Mouse (Mus musculus) 3T3-L1 (cell line): ENCODE measurements around the gene Ero1l.

ENCODE experiments used
- DNase-seq: peaks from one replicate; pipeline ENCODE4 v3.0.0-alpha.2; 2015; ENCODE audit warnings: low read depth, low spot score

Gene Ero1l

GRCm38 (mm10) chr14:45318426-45319236, at the start of gene Ero1l:
Gene Ero1l (minus strand): TSS chr14:45318771.
- peak; percentile 71 for DNase-seq

- DNase-seq = no peak
Observed at GRCm38 (mm10) chr14:45365196-45365587, 46.6 kb upstream of the Ero1l start.

GRCm38 (mm10) chr14:45364211-45365195, 45.9 kb upstream of the Ero1l start:
- DNase-seq = no peak

- peak; percentile 79 for DNase-seq
Observed at GRCm38 (mm10) chr14:45350931-45351859, 32.6 kb upstream of the Ero1l start, which contains the start of gene Styx. Gene Styx (plus strand): TSS chr14:45351093.

- peak; percentile 90 for DNase-seq
Observed at GRCm38 (mm10) chr14:45329589-45330181, 11.1 kb upstream of the Ero1l start, which contains the start of gene Psmc6. Gene Psmc6 (plus strand): TSS chr14:45329788.

- DNase-seq = peak; percentile 65
Observed at GRCm38 (mm10) chr14:45329018-45329588, 10.5 kb upstream of the Ero1l start.

- no peak for DNase-seq
Observed at GRCm38 (mm10) chr14:45328072-45328713, 9.6 kb upstream of the Ero1l start.

GRCm38 (mm10) chr14:45325471-45325870, 6.9 kb upstream of the Ero1l start:
- peak; percentile 95 for DNase-seq

- no peak for DNase-seq
Observed at GRCm38 (mm10) chr14:45323320-45323719, 4.7 kb upstream of the Ero1l start.

- DNase-seq = no peak
Observed at GRCm38 (mm10) chr14:45322450-45322849, 3.9 kb upstream of the Ero1l start.

- no peak for DNase-seq
Observed at GRCm38 (mm10) chr14:45321622-45322021, 3.1 kb upstream of the Ero1l start.

- DNase-seq = peak; percentile 84
Observed at GRCm38 (mm10) chr14:45321067-45321466, 2.5 kb upstream of the Ero1l start.

GRCm38 (mm10) chr14:45320111-45320510, 1.5 kb upstream of the Ero1l start:
- no peak for DNase-seq

GRCm38 (mm10) chr14:45319237-45319610, 653 bp upstream of the Ero1l start:
- no peak for DNase-seq

GRCm38 (mm10) chr14:45317921-45318411, 605 bp downstream of the Ero1l start:
- no peak for DNase-seq

GRCm38 (mm10) chr14:45316927-45317326, 1.6 kb downstream of the Ero1l start:
- no peak for DNase-seq

GRCm38 (mm10) chr14:45310101-45310500, 8.5 kb downstream of the Ero1l start:
- no peak for DNase-seq

GRCm38 (mm10) chr14:45309646-45310045, 8.9 kb downstream of the Ero1l start:
- no peak for DNase-seq

GRCm38 (mm10) chr14:45307630-45308328, 10.8 kb downstream of the Ero1l start:
- no peak for DNase-seq
